Mouse (Mus musculus): ENCODE results near the gene Gdf3. TPM values are rescaled to one million over a fixed set of nuclear protein-coding genes. Genes with fewer than 3 reads are reported as not detected.

The Gdf3 gene
- polyA plus RNA-seq, 1 experiment from 2014 or later, result 0.97 TPM

- Histone ChIP-seq H3K9me3 (replicated peaks; ENCODE audit: control insufficient read depth, low read length) (no peaks in the 10 kb centered on the region), H3K27ac (ENCODE audit: low read length) (peak overlapping the region; percentile 78), H3K4me2 (ENCODE audit: low read depth, low read length) (peak overlapping the region; percentile 52), H3K4me1 (ENCODE audit: control insufficient read depth, low read depth, low read length) (no peaks in the 10 kb centered on the region), H3K9ac (ENCODE audit: low read depth, low read length) (peak overlapping the region; percentile 69), H3K27me3 (ENCODE audit: control insufficient read depth, insufficient read depth, low read depth, low read length) (no peaks in the 10 kb centered on the region), H3K4me3 (ENCODE audit: low read depth, low read length) (peak overlapping the region; percentile 71), H3K36me3 (ENCODE audit: control insufficient read depth, insufficient read depth) (no peaks in the 10 kb centered on the region)
- 50% methylated on average over 3 of the region's 3 CpGs for WGBS (ENCODE audit: insufficient replicate concordance)
- no peak for ATAC-seq (ENCODE audit: low read depth)
These were observed 8.3 kb downstream of the Gdf3 start for GRCm38 (mm10) chr6:122601615-122602014.

DNA sequence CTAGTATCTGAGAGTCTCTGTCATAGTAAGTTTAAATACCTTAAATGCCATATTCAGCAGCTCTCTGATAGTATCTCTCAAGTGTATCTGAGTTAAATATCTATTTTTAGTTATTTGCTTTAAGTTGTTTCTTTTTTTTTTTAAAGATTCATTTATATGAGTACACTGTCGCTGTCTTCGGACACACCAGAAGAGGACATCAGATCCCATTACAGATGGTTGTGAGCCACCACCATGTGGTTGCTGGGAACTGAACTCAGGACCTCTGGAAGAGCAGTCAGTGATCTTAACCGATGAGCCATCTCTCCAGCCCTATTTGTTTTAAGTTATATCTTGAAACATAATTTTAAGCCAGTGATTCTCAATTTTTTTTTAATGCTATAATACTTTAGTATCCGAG lies 8.9 kb downstream of the Gdf3 start:
- Histone ChIP-seq H3K9me3 (replicated peaks; ENCODE audit: control insufficient read depth, low read length) (no peaks in the 10 kb centered on the region), H3K4me1 (ENCODE audit: control insufficient read depth, low read depth, low read length) (no peaks in the 10 kb centered on the region), H3K4me2 (ENCODE audit: low read depth, low read length) (no peak overlapping the region), H3K27me3 (ENCODE audit: control insufficient read depth, insufficient read depth, low read depth, low read length) (no peaks in the 10 kb centered on the region), H3K9ac (ENCODE audit: low read depth, low read length) (no peak overlapping the region), H3K27ac (ENCODE audit: low read length) (no peak overlapping the region), H3K36me3 (ENCODE audit: control insufficient read depth, insufficient read depth) (no peaks in the 10 kb centered on the region), H3K4me3 (ENCODE audit: low read depth, low read length) (no peak overlapping the region)
- WGBS (ENCODE audit: insufficient replicate concordance), result 71% methylated on average over 4 of the region's 4 CpGs
- ATAC-seq (ENCODE audit: low read depth), result no peak

DNA sequence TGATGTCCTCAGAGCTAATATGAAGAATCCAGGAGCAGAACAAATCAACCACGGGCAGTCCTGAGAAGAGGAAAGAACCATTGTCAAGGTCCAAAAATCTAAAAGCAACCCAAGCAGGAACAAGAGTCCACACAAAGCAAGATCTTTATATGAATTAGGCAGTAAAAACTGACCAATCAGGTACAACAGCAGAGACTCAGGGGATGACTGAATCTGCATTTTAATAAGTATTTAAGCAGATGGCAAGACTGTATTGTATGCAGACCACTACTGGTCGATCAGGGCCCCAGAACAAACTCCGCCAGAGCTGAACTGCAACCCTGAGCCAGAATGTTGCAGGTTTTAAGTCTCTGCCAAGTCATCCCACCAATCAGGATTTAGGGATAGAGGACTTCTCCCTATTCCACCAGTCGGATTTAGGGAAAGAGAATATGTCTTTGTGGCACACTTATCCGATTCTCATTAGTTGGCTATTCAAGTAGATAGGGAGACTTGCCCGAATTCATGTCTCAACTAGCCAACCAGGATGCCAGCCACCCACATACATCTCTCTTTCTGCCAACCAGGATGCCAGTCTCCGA lies 9.7 kb downstream of the Gdf3 start:
- no peaks in the 10 kb centered on the region for H3K36me3 ChIP-seq (ENCODE audit: control insufficient read depth, insufficient read depth)

GRCm38 (mm10) chr6:122599054-122599737 lies 10.7 kb downstream of the Gdf3 start:
- WGBS (ENCODE audit: insufficient replicate concordance), result 80% methylated on average over 9 of the region's 9 CpGs
- H3K4me1 ChIP-seq (ENCODE audit: control insufficient read depth, low read depth, low read length), result no peaks in the 10 kb centered on the region
- no peak overlapping the region for H3K9ac ChIP-seq (ENCODE audit: low read depth, low read length)
- no peak overlapping the region for H3K4me2 ChIP-seq (ENCODE audit: low read depth, low read length)
- H3K27me3 ChIP-seq (ENCODE audit: control insufficient read depth, insufficient read depth, low read depth, low read length), result no peaks in the 10 kb centered on the region
- no peak overlapping the region for H3K4me3 ChIP-seq (ENCODE audit: low read depth, low read length)
- H3K9me3 ChIP-seq (replicated peaks; ENCODE audit: control insufficient read depth, low read length), result no peaks in the 10 kb centered on the region
- no peaks in the 10 kb centered on the region for H3K36me3 ChIP-seq (ENCODE audit: control insufficient read depth, insufficient read depth)
- no peak for ATAC-seq (ENCODE audit: low read depth)
- H3K27ac ChIP-seq (ENCODE audit: low read length), result no peak overlapping the region

More for the DNA sequence above, 9.7 kb downstream of the Gdf3 start:
- Histone ChIP-seq H3K4me2 (ENCODE audit: low read depth, low read length) (no peak overlapping the region), H3K9ac (ENCODE audit: low read depth, low read length) (no peak overlapping the region), H3K27ac (ENCODE audit: low read length) (no peak overlapping the region), H3K4me1 (ENCODE audit: control insufficient read depth, low read depth, low read length) (no peaks in the 10 kb centered on the region), H3K9me3 (replicated peaks; ENCODE audit: control insufficient read depth, low read length) (no peaks in the 10 kb centered on the region), H3K4me3 (ENCODE audit: low read depth, low read length) (no peak overlapping the region), H3K27me3 (ENCODE audit: control insufficient read depth, insufficient read depth, low read depth, low read length) (no peaks in the 10 kb centered on the region)
- no peak for ATAC-seq (ENCODE audit: low read depth)
- WGBS (ENCODE audit: insufficient replicate concordance), result 70% methylated on average over 7 of the region's 7 CpGs

- no peak for ATAC-seq (ENCODE audit: low read depth)
- 70% methylated on average over 6 of the region's 6 CpGs for WGBS (ENCODE audit: insufficient replicate concordance)
- Histone ChIP-seq H3K27ac (ENCODE audit: low read length) (0 out of 2 replicates have a peak overlapping the region, but pooled peaks have one; percentile 9), H3K36me3 (ENCODE audit: control insufficient read depth, insufficient read depth) (no peaks in the 10 kb centered on the region), H3K9ac (ENCODE audit: low read depth, low read length) (no peak overlapping the region), H3K9me3 (replicated peaks; ENCODE audit: control insufficient read depth, low read length) (no peaks in the 10 kb centered on the region), H3K4me1 (ENCODE audit: control insufficient read depth, low read depth, low read length) (no peaks in the 10 kb centered on the region), H3K4me2 (ENCODE audit: low read depth, low read length) (no peak overlapping the region), H3K4me3 (ENCODE audit: low read depth, low read length) (no peak overlapping the region), H3K27me3 (ENCODE audit: control insufficient read depth, insufficient read depth, low read depth, low read length) (no peaks in the 10 kb centered on the region)
These were observed 11.5 kb downstream of the Gdf3 start for GRCm38 (mm10) chr6:122598436-122598835.

GRCm38 (mm10) chr6:122598014-122598413 lies 11.9 kb downstream of the Gdf3 start:
- H3K36me3 ChIP-seq (ENCODE audit: control insufficient read depth, insufficient read depth), result no peaks in the 10 kb centered on the region
- no peak overlapping the region for H3K4me3 ChIP-seq (ENCODE audit: low read depth, low read length)
- H3K9ac ChIP-seq (ENCODE audit: low read depth, low read length), result no peak overlapping the region
- no peaks in the 10 kb centered on the region for H3K9me3 ChIP-seq (replicated peaks; ENCODE audit: control insufficient read depth, low read length)
- H3K27ac ChIP-seq (ENCODE audit: low read length), result 0 out of 2 replicates have a peak overlapping the region, but pooled peaks have one; percentile 9
- H3K4me1 ChIP-seq (ENCODE audit: control insufficient read depth, low read depth, low read length), result no peaks in the 10 kb centered on the region
- no peaks in the 10 kb centered on the region for H3K27me3 ChIP-seq (ENCODE audit: control insufficient read depth, insufficient read depth, low read depth, low read length)
- H3K4me2 ChIP-seq (ENCODE audit: low read depth, low read length), result no peak overlapping the region
- no peak for ATAC-seq (ENCODE audit: low read depth)
- WGBS (ENCODE audit: insufficient replicate concordance), result 72% methylated on average over 4 of the region's 4 CpGs

GRCm38 (mm10) chr6:122596608-122597007 lies 13.3 kb downstream of the Gdf3 start:
- Histone ChIP-seq H3K4me2 (ENCODE audit: low read depth, low read length) (no peak overlapping the region), H3K9ac (ENCODE audit: low read depth, low read length) (no peak overlapping the region), H3K27ac (ENCODE audit: low read length) (no peak overlapping the region), H3K4me1 (ENCODE audit: control insufficient read depth, low read depth, low read length) (no peaks in the 10 kb centered on the region), H3K4me3 (ENCODE audit: low read depth, low read length) (no peak overlapping the region), H3K9me3 (replicated peaks; ENCODE audit: control insufficient read depth, low read length) (no peaks in the 10 kb centered on the region), H3K36me3 (ENCODE audit: control insufficient read depth, insufficient read depth) (no peaks in the 10 kb centered on the region), H3K27me3 (ENCODE audit: control insufficient read depth, insufficient read depth, low read depth, low read length) (no peaks in the 10 kb centered on the region)
- WGBS (ENCODE audit: insufficient replicate concordance), result 55% methylated on average over 7 of the region's 7 CpGs
- ATAC-seq (ENCODE audit: low read depth), result no peak

DNA sequence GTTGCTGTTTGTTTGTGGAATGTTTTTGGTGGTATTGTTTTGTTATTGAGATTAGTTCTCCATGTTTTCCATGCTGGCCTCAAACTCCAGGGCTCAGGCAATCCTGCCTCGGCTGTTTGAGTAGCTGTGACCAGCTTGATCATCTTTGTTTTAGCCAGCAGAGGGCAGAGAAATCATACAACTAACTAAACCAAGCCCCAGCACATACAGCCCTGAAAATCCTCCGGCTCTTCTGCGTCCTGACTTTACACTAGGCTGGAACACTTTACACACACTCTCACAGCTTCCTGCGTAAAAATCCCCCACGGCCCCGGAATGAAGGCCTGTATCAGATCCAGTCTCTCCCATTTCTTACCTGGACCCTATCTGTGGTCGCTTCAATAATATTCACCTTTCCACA lies 14.2 kb downstream of the Gdf3 start:
- H3K36me3 ChIP-seq (ENCODE audit: control insufficient read depth, insufficient read depth), result no peaks in the 10 kb centered on the region
- H3K9me3 ChIP-seq (replicated peaks; ENCODE audit: control insufficient read depth, low read length), result no peaks in the 10 kb centered on the region
- H3K4me2 ChIP-seq (ENCODE audit: low read depth, low read length), result no peak overlapping the region
- H3K27me3 ChIP-seq (ENCODE audit: control insufficient read depth, insufficient read depth, low read depth, low read length), result no peaks in the 10 kb centered on the region
- H3K4me1 ChIP-seq (ENCODE audit: control insufficient read depth, low read depth, low read length), result no peaks in the 10 kb centered on the region
- no peak overlapping the region for H3K27ac ChIP-seq (ENCODE audit: low read length)
- ATAC-seq (ENCODE audit: low read depth), result no peak; the same call in 1 of the 2 replicates
- WGBS (ENCODE audit: insufficient replicate concordance), result 46% methylated on average over 7 of the region's 7 CpGs
- no peak overlapping the region for H3K4me3 ChIP-seq (ENCODE audit: low read depth, low read length)
- no peak overlapping the region for H3K9ac ChIP-seq (ENCODE audit: low read depth, low read length)

DNA sequence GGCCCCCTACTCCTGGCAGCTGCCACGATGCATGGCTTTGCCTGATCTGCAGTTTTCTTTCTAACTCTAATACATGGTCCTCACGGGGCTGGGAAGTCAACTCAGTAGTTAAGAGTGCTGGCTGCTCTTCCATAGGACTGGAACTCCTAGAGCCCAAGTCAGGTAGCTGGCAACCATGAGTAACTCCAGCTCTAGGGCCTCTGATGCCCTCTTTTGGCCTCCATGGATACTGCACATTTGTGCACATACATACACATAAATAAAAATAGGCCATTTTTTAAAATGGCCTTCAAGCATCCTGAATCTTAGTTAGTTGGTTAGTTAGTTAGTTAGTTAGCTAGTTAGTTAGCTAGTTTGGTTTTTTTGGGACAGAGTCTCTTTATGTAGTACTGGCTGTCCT lies 17.0 kb downstream of the Gdf3 start:
- no peak overlapping the region for H3K4me3 ChIP-seq (ENCODE audit: low read depth, low read length)
- no peak overlapping the region for H3K9ac ChIP-seq (ENCODE audit: low read depth, low read length)
- H3K4me1 ChIP-seq (ENCODE audit: control insufficient read depth, low read depth, low read length), result no peaks in the 10 kb centered on the region
- no peak for ATAC-seq (ENCODE audit: low read depth)
- H3K36me3 ChIP-seq (ENCODE audit: control insufficient read depth, insufficient read depth), result no peaks in the 10 kb centered on the region
- no peak overlapping the region for H3K27ac ChIP-seq (ENCODE audit: low read length)
- no peaks in the 10 kb centered on the region for H3K9me3 ChIP-seq (replicated peaks; ENCODE audit: control insufficient read depth, low read length)
- no peak overlapping the region for H3K4me2 ChIP-seq (ENCODE audit: low read depth, low read length)
- WGBS (ENCODE audit: insufficient replicate concordance), result 65% methylated on average over 2 of the region's 2 CpGs
- no peaks in the 10 kb centered on the region for H3K27me3 ChIP-seq (ENCODE audit: control insufficient read depth, insufficient read depth, low read depth, low read length)
